In the genomic region with DNA sequence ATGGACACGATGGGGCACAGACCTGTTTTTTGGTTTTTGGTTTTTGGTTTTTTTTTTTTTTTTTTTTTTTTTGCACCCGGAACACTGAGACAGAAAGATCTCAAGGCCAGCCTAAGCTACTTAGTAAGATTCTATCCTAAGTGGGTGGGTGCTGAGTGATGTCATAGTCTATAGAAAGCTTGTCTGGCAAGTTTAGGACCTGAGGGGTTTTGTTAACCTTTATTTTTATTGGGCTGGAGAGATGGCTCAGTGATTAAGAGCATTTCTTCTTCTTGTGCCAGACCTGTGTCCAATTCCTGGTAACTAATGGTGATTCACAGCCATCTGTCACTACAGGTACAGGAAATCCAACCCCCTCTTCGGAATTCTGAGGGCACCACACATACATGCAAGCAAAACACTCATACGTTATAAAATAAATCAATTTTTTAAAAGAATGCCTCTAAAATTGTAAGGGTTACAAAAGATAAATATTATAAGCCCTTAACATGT, we compare ENCODE assay signal across 25 mouse cellular contexts. TPM values are rescaled to one million over a fixed set of nuclear protein-coding genes. Genes with fewer than 3 reads are reported as not detected.
DNase-seq lines count a peak whose midpoint lies in the region; ATAC-seq and TF ChIP-seq lines count a peak whose summit lies in the region.
"Had no signal": no experiment of that assay in that cellular context is flagged by ENCODE, and none has a peak within 500 bp of the region (broad histone marks: within the 10 kb centered on the region; RNA-seq: fewer than 3 reads in every experiment).

No protein-coding gene starts in this region.

- no peak overlapping the region for H3K27ac ChIP-seq in MEL (ENCODE audit: control insufficient read depth, low read depth, low read length)
- no peak overlapping the region for H3K27ac ChIP-seq in heart, embryonic 11.5 days (ENCODE audit: low read depth, low read length)
- H3K27ac ChIP-seq: embryonic facial prominence, embryonic 13.5 days; embryonic facial prominence, embryonic 15.5 days had no signal

- 51% methylated on average over 4 of the region's 4 CpGs for WGBS in heart, embryonic 11.5 days (ENCODE audit: insufficient replicate concordance)
- WGBS in lung, adult 2 months: 59% methylated on average over 4 of the region's 4 CpGs

- TF ChIP-seq RAD21 in MEL (IDR thresholded peaks at IDR 0.05; ENCODE audit: low read depth, low read length): no peak

- ATAC-seq in heart, embryonic 11.5 days (replicated peaks; ENCODE audit: insufficient number of reproducible peaks, low FRiP score, low TSS enrichment): no peak
- ATAC-seq: activated CD4-positive, CD25-positive, alpha-beta regulatory T cell, adult 4 months; forebrain, embryonic 14.5 days; forebrain, embryonic 16.5 days; Patski had no signal

- peaks cover 0 to 17% of the 10 kb centered on the region in 2 experiments; a peak in 2 of 4 replicates for H3K36me3 ChIP-seq in MEL (ENCODE audit: control insufficient read depth in 1 of 2, insufficient read depth in 2 of 2, low read length in 2 of 2)
- no peaks in the 10 kb centered on the region for H3K36me3 ChIP-seq in heart, embryonic 11.5 days (ENCODE audit: control insufficient read depth, insufficient read depth, low read length)
- H3K36me3 ChIP-seq: embryonic facial prominence, embryonic 13.5 days; embryonic facial prominence, embryonic 15.5 days had no signal

- no peak for TF ChIP-seq EP300 in MEL (IDR thresholded peaks at IDR 0.05; ENCODE audit: low read depth in 1 of 2, low read length in 2 of 2)

- H3K9me3 ChIP-seq in MEL (replicated peaks; ENCODE audit: insufficient read depth, low read length): no peaks in the 10 kb centered on the region
- no peaks in the 10 kb centered on the region for H3K9me3 ChIP-seq in heart, embryonic 11.5 days (replicated peaks; ENCODE audit: control insufficient read depth, low read length)
- H3K9me3 ChIP-seq: embryonic facial prominence, embryonic 13.5 days; embryonic facial prominence, embryonic 15.5 days had no signal

- H3K27me3 ChIP-seq in MEL (ENCODE audit: control insufficient read depth in 1 of 2, insufficient read depth in 2 of 2, low read length in 2 of 2): no peaks in the 10 kb centered on the region
- H3K27me3 ChIP-seq in heart, embryonic 11.5 days (ENCODE audit: control insufficient read depth, insufficient read depth, low read length): no peaks in the 10 kb centered on the region
- H3K27me3 ChIP-seq: embryonic facial prominence, embryonic 15.5 days; Patski had no signal

- H3K79me2 ChIP-seq in MEL (ENCODE audit: control insufficient read depth, insufficient read depth, low read length, poor library complexity): peaks cover 1% of the 10 kb centered on the region; the same call in 1 of the 2 replicates

- TF ChIP-seq POLR2A in MEL (IDR thresholded peaks at IDR 0.05; ENCODE audit: control insufficient read depth in 1 of 2, insufficient read depth in 1 of 2, low read depth in 1 of 2, low read length in 2 of 2, poor library complexity in 1 of 2): no peak
- no peak for TF ChIP-seq POLR2A in lung, adult 2 months (IDR thresholded peaks at IDR 0.05; ENCODE audit: borderline replicate concordance, extremely low read depth, low read depth, low read length)

- peak overlapping the region; percentile 61; the same call in 1 of the 2 replicates for H3K9ac ChIP-seq in MEL (ENCODE audit: control insufficient read depth, low read depth, low read length, poor library complexity, severe bottlenecking)
- H3K9ac ChIP-seq in heart, embryonic 11.5 days (ENCODE audit: low read depth, low read length): no peak overlapping the region
- H3K9ac ChIP-seq: embryonic facial prominence, embryonic 13.5 days; embryonic facial prominence, embryonic 15.5 days had no signal

- peaks cover 9 to 27% of the 10 kb centered on the region in 2 experiments for H3K4me1 ChIP-seq in MEL (ENCODE audit: control insufficient read depth in 1 of 2, insufficient read depth in 2 of 2, low read length in 2 of 2)
- peaks cover 34% of the 10 kb centered on the region for H3K4me1 ChIP-seq in heart, embryonic 11.5 days (ENCODE audit: control insufficient read depth, insufficient read depth, low read length)
- peaks cover 5% of the 10 kb centered on the region for H3K4me1 ChIP-seq in lung, adult 2 months (ENCODE audit: control insufficient read depth, insufficient read depth, low read length)

- no peak overlapping the region for H3K4me3 ChIP-seq in MEL (ENCODE audit: control insufficient read depth in 1 of 2, insufficient read depth in 1 of 2, low read depth in 2 of 2, low read length in 2 of 2)
- H3K4me3 ChIP-seq in heart, embryonic 11.5 days (ENCODE audit: low read depth, low read length): no peak overlapping the region
- no peak overlapping the region for H3K4me3 ChIP-seq in lung, adult 2 months (replicated peaks; ENCODE audit: extremely low read depth, low read depth, low read length)
- H3K4me3 ChIP-seq: embryonic facial prominence, embryonic 13.5 days; embryonic facial prominence, embryonic 15.5 days; erythroblast, embryonic 14.5 days had no signal

- no peak for DNase-seq in MEL (ENCODE audit: low read depth, low spot score)
- DNase-seq in brain, adult 2 months (ENCODE audit: low read depth, low spot score): peak; percentile 61
- peak; percentile 84 for DNase-seq in gonadal fat pad, adult 2 months (ENCODE audit: low read depth)
- no peak for DNase-seq in lung, adult 2 months
- DNase-seq: adrenal gland, adult 8-10 months; adrenal gland, postnatal 14 days; adrenal gland, postnatal 36 days; cerebellum, adult 11 months; cerebellum, adult 8-10 months; cerebellum, postnatal 36 days; embryo, embryonic 11 days had no signal

- TF ChIP-seq CTCF in MEL (IDR thresholded peaks at IDR 0.05 in 2 of 3, conservative IDR thresholded peaks at IDR 0.05 in 1 of 3; ENCODE audit: control insufficient read depth in 1 of 3, insufficient read depth in 1 of 3, low read depth in 2 of 3, low read length in 3 of 3, poor library complexity in 1 of 3, severe bottlenecking in 1 of 3): no peak
- TF ChIP-seq CTCF in lung, adult 2 months (IDR thresholded peaks at IDR 0.05; ENCODE audit: insufficient read depth, low read length): no peak

- no peak overlapping the region for H3K4me2 ChIP-seq in heart, embryonic 11.5 days
- H3K4me2 ChIP-seq: embryonic facial prominence, embryonic 13.5 days; embryonic facial prominence, embryonic 15.5 days had no signal

TF ChIP-seq in MEL, 35 proteins besides CTCF, POLR2A, EP300 and RAD21:
- TF ChIP-seq E2F4 (IDR thresholded peaks at IDR 0.05; ENCODE audit: borderline replicate concordance, low read depth, low read length) (no peak), ZNF384 (IDR thresholded peaks at IDR 0.05; ENCODE audit: low read depth, low read length) (peak; percentile 62; the same call in 1 of the 2 replicates), GATA1 (IDR thresholded peaks at IDR 0.05; ENCODE audit: low read depth, low read length) (no peak)

RNA-seq across cellular contexts. Expression of gene Epb41, which starts 5.4 kb away (rescaled TPM):
- 36.5 and 41.9 TPM in 2 replicates for total RNA-seq in MEL (2012; rRNA removed)
- 100 to 1,000 TPM in 1 of 2 experiments, 10 to 100 TPM in 1; 44.3 to 115 TPM for polyA plus RNA-seq in MEL (2012; ENCODE audit: insufficient read depth in 1 of 2, insufficient read length in 2 of 2, low read depth in 1 of 2, low replicate concordance in 2 of 2, missing spikeins in 1 of 2)
- polyA plus RNA-seq in gonadal fat pad, adult 2 months (2012; rRNA removed): 22.7 and 23.9 TPM in 2 replicates
- 67.5 and 73.2 TPM in 2 replicates for polyA plus RNA-seq in heart, embryonic 11.5 days (2014; fragmentation: Nextera tagmentation; extraction: Ambion mirVana)
- polyA plus RNA-seq in lung, adult 2 months (2012; rRNA removed): 38.3 and 45.3 TPM in 2 replicates

RNA-seq across cellular contexts. Expression of gene Gm10300, which starts 6.0 kb away (rescaled TPM):
- total RNA-seq in MEL (2012; rRNA removed): 0.29 and 0.46 TPM in 2 replicates
- polyA plus RNA-seq in MEL (2012; ENCODE audit: insufficient read depth in 1 of 2, insufficient read length in 2 of 2, low read depth in 1 of 2, low replicate concordance in 2 of 2, missing spikeins in 1 of 2): under 1 TPM in 1 of 2 experiments, not detected in 1; 0.18 TPM
- polyA plus RNA-seq in gonadal fat pad, adult 2 months (2012; rRNA removed): 0.31 and 0.32 TPM in 2 replicates
- 0.10 and 0.20 TPM in 2 replicates for polyA plus RNA-seq in heart, embryonic 11.5 days (2014; fragmentation: Nextera tagmentation; extraction: Ambion mirVana)
- polyA plus RNA-seq in lung, adult 2 months (2012; rRNA removed): 0.07 and 0.25 TPM in 2 replicates
- total RNA-seq: ES-E14 had no signal
- polyA plus RNA-seq: activated CD4-positive, CD25-positive, alpha-beta regulatory T cell, adult 4 months; brain, embryonic 14.5 days; C2C12; embryonic facial prominence, embryonic 11.5 days; forebrain, embryonic 11.5 days; forebrain, embryonic 14.5 days; forebrain, embryonic 16.5 days; frontal cortex, adult 2 months had no signal

Comparison
In these comparisons a context has a peak if more than half of its experiments do, and no peak if none do; other contexts are left out.
1. DNase-seq: peak in brain, adult 2 months (single experiment) and gonadal fat pad, adult 2 months (single experiment); none in MEL (single experiment) and lung, adult 2 months (single experiment).